Mouse (Mus musculus): ENCODE results near the gene Car3. TPM values are rescaled to one million over a fixed set of nuclear protein-coding genes. Genes with fewer than 3 reads are reported as not detected.
"Not testable (repeated sequence)": the region's sequence is repeated elsewhere in the genome, so short reads cannot be mapped to it uniquely, and the experiment has no call there.

The Car3 gene
- polyA plus RNA-seq (2015; fragmentation: Nextera tagmentation; extraction: Ambion mirVana) = 3.3 and 14.8 TPM in 2 replicates

GRCm38 (mm10) chr3:14863022-14863711 is at the start of gene Car3:
Gene Car3 (plus strand): TSS chr3:14863512.
- H3K27me3 ChIP-seq (replicated peaks; ENCODE audit: control insufficient read depth, insufficient read depth, low read length) = no peaks in the 10 kb centered on the region
- 6% methylated on average over 18 of the region's 18 CpGs for WGBS
- H3K27ac ChIP-seq (ENCODE audit: low read depth, low read length) = no peak within 1 kb of the TSS
- H3K4me2 ChIP-seq (ENCODE audit: low read length) = peak within 1 kb of the TSS; percentile 94
- H3K36me3 ChIP-seq (ENCODE audit: control insufficient read depth, insufficient read depth, low read length) = no peaks in the 10 kb centered on the region
- H3K9me3 ChIP-seq (ENCODE audit: control insufficient read depth, low read length) = no peaks in the 10 kb centered on the region
- peak within 1 kb of the TSS; percentile 28 for H3K9ac ChIP-seq (ENCODE audit: low read depth, low read length)
- H3K4me3 ChIP-seq (ENCODE audit: low read length) = peak within 1 kb of the TSS; percentile 46
- peaks cover 4% of the 10 kb centered on the region for H3K4me1 ChIP-seq (ENCODE audit: control insufficient read depth, insufficient read depth, low read depth, low read length)
- ATAC-seq = peak; percentile 94

- ATAC-seq; H3K4me3 ChIP-seq (ENCODE audit: low read length); H3K9ac ChIP-seq (ENCODE audit: low read depth, low read length); H3K9me3 ChIP-seq (ENCODE audit: control insufficient read depth, low read length); H3K4me2 ChIP-seq (ENCODE audit: low read length); H3K27me3 ChIP-seq (replicated peaks; ENCODE audit: control insufficient read depth, insufficient read depth, low read length); H3K27ac ChIP-seq (ENCODE audit: low read depth, low read length); H3K4me1 ChIP-seq (ENCODE audit: control insufficient read depth, insufficient read depth, low read depth, low read length); H3K36me3 ChIP-seq (ENCODE audit: control insufficient read depth, insufficient read depth, low read length): not testable (repeated sequence)
- 87% methylated on average over 1 of the region's 1 CpGs for WGBS
Observed at GRCm38 (mm10) chr3:14815396-14815795, 47.9 kb upstream of the Car3 start.

- WGBS = 96% methylated on average over 1 of the region's 1 CpGs
- Histone ChIP-seq H3K27me3 (replicated peaks; ENCODE audit: control insufficient read depth, insufficient read depth, low read length) (no peaks in the 10 kb centered on the region), H3K36me3 (ENCODE audit: control insufficient read depth, insufficient read depth, low read length) (no peaks in the 10 kb centered on the region), H3K4me3 (ENCODE audit: low read length) (no peak overlapping the region), H3K4me2 (ENCODE audit: low read length) (no peak overlapping the region), H3K4me1 (ENCODE audit: control insufficient read depth, insufficient read depth, low read depth, low read length) (no peaks in the 10 kb centered on the region), H3K9me3 (ENCODE audit: control insufficient read depth, low read length) (no peaks in the 10 kb centered on the region), H3K9ac (ENCODE audit: low read depth, low read length) (no peak overlapping the region), H3K27ac (ENCODE audit: low read depth, low read length) (no peak overlapping the region)
- ATAC-seq = no peak
Observed at GRCm38 (mm10) chr3:14819844-14820504, 43.3 kb upstream of the Car3 start.

- H3K36me3 ChIP-seq (ENCODE audit: control insufficient read depth, insufficient read depth, low read length) = no peaks in the 10 kb centered on the region
- H3K27me3 ChIP-seq (replicated peaks; ENCODE audit: control insufficient read depth, insufficient read depth, low read length) = no peaks in the 10 kb centered on the region
- no peak for ATAC-seq
- H3K27ac ChIP-seq (ENCODE audit: low read depth, low read length) = no peak overlapping the region
- H3K9me3 ChIP-seq (ENCODE audit: control insufficient read depth, low read length) = no peaks in the 10 kb centered on the region
- no peak overlapping the region for H3K9ac ChIP-seq (ENCODE audit: low read depth, low read length)
- no peak overlapping the region for H3K4me2 ChIP-seq (ENCODE audit: low read length)
- no peak overlapping the region for H3K4me3 ChIP-seq (ENCODE audit: low read length)
- no peaks in the 10 kb centered on the region for H3K4me1 ChIP-seq (ENCODE audit: control insufficient read depth, insufficient read depth, low read depth, low read length)
Observed at GRCm38 (mm10) chr3:14828896-14829295, 34.4 kb upstream of the Car3 start.

GRCm38 (mm10) chr3:14831219-14831835 is 32.0 kb upstream of the Car3 start:
- Histone ChIP-seq H3K4me1 (ENCODE audit: control insufficient read depth, insufficient read depth, low read depth, low read length) (no peaks in the 10 kb centered on the region), H3K27me3 (replicated peaks; ENCODE audit: control insufficient read depth, insufficient read depth, low read length) (no peaks in the 10 kb centered on the region), H3K4me2 (ENCODE audit: low read length) (no peak overlapping the region), H3K27ac (ENCODE audit: low read depth, low read length) (no peak overlapping the region), H3K4me3 (ENCODE audit: low read length) (no peak overlapping the region), H3K9me3 (ENCODE audit: control insufficient read depth, low read length) (no peaks in the 10 kb centered on the region), H3K9ac (ENCODE audit: low read depth, low read length) (no peak overlapping the region), H3K36me3 (ENCODE audit: control insufficient read depth, insufficient read depth, low read length) (no peaks in the 10 kb centered on the region)
- no peak for ATAC-seq
- 84% methylated on average over 5 of the region's 5 CpGs for WGBS

GRCm38 (mm10) chr3:14832766-14833165 is 30.5 kb upstream of the Car3 start:
- H3K27ac ChIP-seq (ENCODE audit: low read depth, low read length) = no peak overlapping the region
- no peaks in the 10 kb centered on the region for H3K27me3 ChIP-seq (replicated peaks; ENCODE audit: control insufficient read depth, insufficient read depth, low read length)
- H3K4me2 ChIP-seq (ENCODE audit: low read length) = no peak overlapping the region
- no peak overlapping the region for H3K4me3 ChIP-seq (ENCODE audit: low read length)
- H3K4me1 ChIP-seq (ENCODE audit: control insufficient read depth, insufficient read depth, low read depth, low read length) = no peaks in the 10 kb centered on the region
- no peaks in the 10 kb centered on the region for H3K9me3 ChIP-seq (ENCODE audit: control insufficient read depth, low read length)
- no peak for ATAC-seq
- no peak overlapping the region for H3K9ac ChIP-seq (ENCODE audit: low read depth, low read length)
- no peaks in the 10 kb centered on the region for H3K36me3 ChIP-seq (ENCODE audit: control insufficient read depth, insufficient read depth, low read length)

GRCm38 (mm10) chr3:14838936-14839335 is 24.4 kb upstream of the Car3 start:
- Histone ChIP-seq H3K4me1 (ENCODE audit: control insufficient read depth, insufficient read depth, low read depth, low read length) (no peaks in the 10 kb centered on the region), H3K27me3 (replicated peaks; ENCODE audit: control insufficient read depth, insufficient read depth, low read length) (no peaks in the 10 kb centered on the region), H3K36me3 (ENCODE audit: control insufficient read depth, insufficient read depth, low read length) (no peaks in the 10 kb centered on the region), H3K4me2 (ENCODE audit: low read length) (no peak overlapping the region), H3K27ac (ENCODE audit: low read depth, low read length) (no peak overlapping the region), H3K4me3 (ENCODE audit: low read length) (no peak overlapping the region), H3K9ac (ENCODE audit: low read depth, low read length) (no peak overlapping the region), H3K9me3 (ENCODE audit: control insufficient read depth, low read length) (no peaks in the 10 kb centered on the region)
- 95% methylated on average over 1 of the region's 1 CpGs for WGBS
- no peak for ATAC-seq

GRCm38 (mm10) chr3:14839466-14840118 is 23.7 kb upstream of the Car3 start:
- Histone ChIP-seq H3K9me3 (ENCODE audit: control insufficient read depth, low read length) (no peaks in the 10 kb centered on the region; the same call in 1 of the 2 replicates), H3K27ac (ENCODE audit: low read depth, low read length) (no peak overlapping the region), H3K27me3 (replicated peaks; ENCODE audit: control insufficient read depth, insufficient read depth, low read length) (no peaks in the 10 kb centered on the region), H3K4me3 (ENCODE audit: low read length) (no peak overlapping the region), H3K4me1 (ENCODE audit: control insufficient read depth, insufficient read depth, low read depth, low read length) (no peaks in the 10 kb centered on the region), H3K9ac (ENCODE audit: low read depth, low read length) (no peak overlapping the region), H3K4me2 (ENCODE audit: low read length) (no peak overlapping the region), H3K36me3 (ENCODE audit: control insufficient read depth, insufficient read depth, low read length) (no peaks in the 10 kb centered on the region)
- ATAC-seq = no peak
- 83% methylated on average over 3 of the region's 3 CpGs for WGBS
